Mouse (Mus musculus): ENCODE measurements around the gene Cbr2.
A peak's percentile ranks its signal among the peaks of the same experiment; 100 is the strongest.

The Cbr2 gene

GRCm38 (mm10) chr11:120712771-120713568, 18.9 kb downstream of the Cbr2 start:
- peak in 1 of 2 experiments; percentile 44 for DNase-seq (ENCODE audit: low spot score in 2 of 2)

GRCm38 (mm10) chr11:120711980-120712604, 19.8 kb downstream of the Cbr2 start:
- DNase-seq (ENCODE audit: low spot score in 2 of 2): no peak

GRCm38 (mm10) chr11:120710672-120711071, 21.2 kb downstream of the Cbr2 start:
- no peak for DNase-seq (ENCODE audit: low spot score in 2 of 2)

DNA sequence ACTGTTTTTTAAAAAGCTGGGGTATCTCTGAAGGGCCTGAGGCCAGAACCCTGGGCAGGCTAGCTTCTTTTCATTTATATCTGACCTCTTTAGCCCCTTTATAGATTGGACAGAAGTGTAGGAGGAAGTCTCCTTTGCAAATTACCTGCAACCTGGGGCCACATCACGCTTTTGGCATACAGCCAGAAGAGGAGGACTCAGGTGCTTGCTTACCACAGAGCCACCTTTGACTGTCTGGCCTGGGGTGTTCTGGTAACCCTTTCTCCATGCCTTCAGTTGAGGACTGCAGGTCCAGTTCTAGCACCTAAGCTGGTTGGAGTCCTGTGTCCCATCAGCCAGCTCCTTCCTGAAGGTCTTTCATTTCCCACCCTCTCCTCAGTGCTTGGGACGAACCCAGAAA, 22.4 kb downstream of the Cbr2 start:
- no peak for DNase-seq (ENCODE audit: low spot score in 2 of 2)

- DNase-seq (ENCODE audit: low spot score in 2 of 2): no peak
Observed at GRCm38 (mm10) chr11:120707969-120708368, 23.9 kb downstream of the Cbr2 start.

DNA sequence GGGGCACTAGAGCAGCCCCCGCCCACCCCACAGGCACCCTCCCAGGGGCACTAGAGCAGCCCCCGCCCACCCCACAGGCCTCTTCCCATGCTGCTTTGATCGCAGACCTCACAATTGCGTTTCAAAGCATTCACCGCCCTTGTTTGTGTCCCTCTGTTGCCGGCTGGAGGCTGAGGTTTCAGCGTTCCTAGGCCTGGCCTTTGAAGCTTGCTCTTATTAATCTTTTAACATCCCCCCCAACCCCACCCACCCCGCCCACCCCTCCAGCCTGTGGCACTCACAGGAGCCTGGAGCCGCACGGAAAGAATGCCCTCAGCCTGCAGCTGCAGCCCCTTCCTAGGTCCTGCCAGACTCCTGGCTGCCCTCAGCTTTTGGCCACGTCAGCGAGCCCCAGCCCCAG, 24.7 kb downstream of the Cbr2 start:
- no peak for DNase-seq (ENCODE audit: low spot score in 2 of 2)

- DNase-seq (ENCODE audit: low spot score in 2 of 2): no peak
Observed at GRCm38 (mm10) chr11:120706120-120706519, 25.8 kb downstream of the Cbr2 start.

- DNase-seq (ENCODE audit: low spot score in 2 of 2): no peak
Observed at GRCm38 (mm10) chr11:120704486-120705325, 27.2 kb downstream of the Cbr2 start.

DNA sequence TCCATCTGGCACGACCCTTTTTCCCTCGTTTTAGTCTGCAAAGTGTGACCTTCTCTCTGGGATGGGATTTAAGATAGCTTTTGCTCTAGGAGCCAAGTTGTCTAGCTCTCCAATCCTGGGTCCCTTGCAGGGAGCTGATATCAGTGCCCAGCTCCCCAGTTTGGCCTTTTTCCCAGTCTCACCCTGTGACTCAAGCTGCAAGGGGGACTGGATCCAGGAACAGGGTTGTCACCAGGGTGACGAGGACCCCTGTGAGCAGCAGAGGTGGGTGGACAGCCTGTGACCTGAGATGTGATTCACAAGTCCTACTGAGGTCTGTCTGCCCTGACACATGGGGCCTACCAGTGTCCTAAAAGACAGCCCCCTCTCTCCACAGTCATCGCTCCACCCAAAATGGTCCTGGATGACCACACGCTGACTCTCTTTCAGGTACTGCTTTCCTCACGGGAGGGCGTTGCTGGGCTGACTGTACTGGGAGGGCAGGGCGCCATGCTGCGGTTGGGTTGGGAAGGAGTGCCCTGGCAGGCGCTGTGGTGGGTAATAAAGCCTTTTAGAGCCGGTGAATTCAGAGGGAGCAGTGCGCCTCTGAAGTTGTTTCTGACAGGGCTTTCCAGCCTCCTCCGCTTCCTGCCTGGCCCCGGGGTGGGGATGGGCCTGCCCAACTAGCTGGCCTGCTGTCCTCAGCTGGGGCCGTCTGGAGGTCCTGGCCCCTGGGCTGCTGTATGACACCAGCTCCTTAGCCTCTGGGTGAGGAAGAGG, 28.0 kb downstream of the Cbr2 start:
- no peak for DNase-seq (ENCODE audit: low spot score in 2 of 2)

DNA sequence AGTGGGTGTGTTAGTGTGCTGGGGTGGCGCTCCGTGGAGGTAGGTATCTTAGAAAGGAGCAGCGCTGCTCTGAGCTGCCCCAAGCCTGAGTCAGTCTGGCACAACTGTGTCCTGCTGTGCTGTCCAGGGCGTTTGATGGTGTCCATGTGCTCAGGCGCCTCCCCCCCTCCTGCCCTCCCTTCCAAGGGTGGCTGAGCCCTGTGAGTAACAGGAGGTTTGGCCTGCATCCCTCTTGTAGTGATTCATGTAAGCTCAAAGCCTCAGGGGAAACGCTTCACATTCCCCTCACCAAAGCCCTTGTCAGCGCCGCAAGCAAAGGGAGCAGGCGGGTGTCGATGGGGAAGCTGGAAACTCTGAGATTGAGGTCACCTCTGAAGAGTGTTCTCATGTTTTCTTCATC, 34.2 kb downstream of the Cbr2 start:
- DNase-seq (ENCODE audit: low spot score in 2 of 2): peak; percentile 28 to 58

DNA sequence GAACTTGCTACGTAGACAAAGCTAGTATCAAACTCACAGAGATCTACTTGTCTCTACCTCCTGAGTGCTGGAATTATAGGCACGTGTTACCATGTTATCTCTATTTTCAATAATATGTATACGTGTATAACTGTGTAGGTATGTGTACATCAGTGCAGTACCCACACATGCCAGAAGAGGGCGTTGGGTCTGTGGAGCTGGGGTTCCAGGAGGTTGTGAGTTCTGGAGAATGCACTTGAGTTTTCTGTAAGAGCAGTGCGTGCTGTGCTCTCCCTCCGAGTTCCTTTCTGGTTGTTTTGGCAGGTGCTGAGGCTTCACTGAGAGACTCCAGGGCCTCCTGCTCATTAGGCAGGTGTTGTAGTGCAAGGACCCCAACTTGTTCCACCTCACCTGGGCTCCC, 35.3 kb downstream of the Cbr2 start:
- DNase-seq (ENCODE audit: low spot score in 2 of 2): no peak

- no peak for DNase-seq (ENCODE audit: low spot score in 2 of 2)
Observed at GRCm38 (mm10) chr11:120695641-120696040, 36.3 kb downstream of the Cbr2 start.

DNA sequence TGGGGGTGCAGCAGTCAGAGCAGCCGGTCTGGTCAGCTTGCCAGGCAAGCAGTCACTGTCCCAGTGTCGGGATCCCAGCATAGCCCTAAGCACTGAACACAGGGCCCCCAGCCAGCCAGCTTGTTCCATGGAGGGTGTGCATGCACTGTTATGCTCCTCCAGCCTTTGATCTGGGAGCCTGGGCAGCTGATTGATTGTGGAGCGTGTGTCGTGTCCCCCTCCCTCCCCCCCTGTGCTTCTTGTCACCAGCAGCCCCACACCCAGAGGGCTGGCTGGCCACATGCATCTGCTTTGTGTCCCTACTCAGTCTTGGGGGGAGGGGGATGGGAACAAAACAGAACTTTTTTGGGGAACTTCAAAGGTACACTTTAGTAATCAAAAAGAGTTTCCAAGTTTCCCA, 36.7 kb downstream of the Cbr2 start:
- no peak for DNase-seq (ENCODE audit: low spot score in 2 of 2)

- no peak for DNase-seq (ENCODE audit: low spot score in 2 of 2)
Observed at GRCm38 (mm10) chr11:120693461-120693860, 38.5 kb downstream of the Cbr2 start.

DNA sequence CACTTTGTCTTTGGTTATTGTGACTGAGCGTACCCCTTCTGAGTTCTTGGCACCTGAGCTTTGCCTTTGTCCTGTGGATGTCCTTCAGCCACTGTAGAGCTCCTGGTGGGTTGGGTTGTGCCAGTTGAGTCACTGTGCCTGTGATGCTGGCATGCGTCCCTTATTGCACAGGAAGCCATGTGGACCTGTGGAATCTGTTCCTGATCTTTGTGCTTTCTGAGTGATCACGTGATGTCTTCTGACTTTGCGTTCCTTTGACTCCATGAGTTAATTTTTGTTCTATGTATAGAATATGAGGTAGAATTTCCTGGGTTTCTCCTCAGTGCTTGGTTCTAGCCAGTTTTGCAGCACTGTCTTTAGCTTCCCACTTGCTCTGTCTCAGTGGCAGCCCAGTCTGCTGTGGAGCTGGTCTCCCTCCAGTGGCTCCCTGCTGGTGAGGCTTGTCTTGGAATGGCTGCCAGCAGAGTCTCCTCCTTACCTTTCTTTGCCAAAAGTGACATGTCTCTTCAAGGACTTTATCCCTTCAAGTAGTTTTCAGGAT, 39.4 kb downstream of the Cbr2 start:
- DNase-seq (ENCODE audit: low spot score in 2 of 2): no peak

DNA sequence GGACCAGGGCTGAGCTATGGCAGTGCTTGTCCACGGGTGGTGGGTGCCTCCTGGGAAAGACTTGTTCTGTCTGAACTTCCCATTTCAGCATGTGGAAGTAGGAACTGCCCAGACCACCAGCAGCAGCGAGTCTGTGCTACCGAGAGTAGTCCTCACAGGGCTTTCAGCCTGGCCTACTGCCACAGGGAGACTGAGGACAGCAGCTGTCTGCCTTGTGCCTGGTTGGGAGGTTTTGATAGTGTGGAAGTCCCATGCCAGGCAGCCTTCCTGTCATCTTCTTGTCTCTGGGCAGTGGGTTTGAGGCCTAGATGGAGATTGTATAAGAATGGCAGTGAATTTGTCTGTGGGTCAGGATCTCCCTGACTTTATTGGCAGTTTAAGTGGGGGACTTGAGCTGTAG, 42.5 kb downstream of the Cbr2 start:
- no peak for DNase-seq (ENCODE audit: low spot score in 2 of 2)

- DNase-seq (ENCODE audit: low spot score in 2 of 2): peak in 1 of 2 experiments; percentile 32
Observed at GRCm38 (mm10) chr11:120686650-120687272, 45.2 kb downstream of the Cbr2 start.

- no peak for DNase-seq (ENCODE audit: low spot score in 2 of 2)
Observed at GRCm38 (mm10) chr11:120684660-120685059, 47.3 kb downstream of the Cbr2 start.

DNA sequence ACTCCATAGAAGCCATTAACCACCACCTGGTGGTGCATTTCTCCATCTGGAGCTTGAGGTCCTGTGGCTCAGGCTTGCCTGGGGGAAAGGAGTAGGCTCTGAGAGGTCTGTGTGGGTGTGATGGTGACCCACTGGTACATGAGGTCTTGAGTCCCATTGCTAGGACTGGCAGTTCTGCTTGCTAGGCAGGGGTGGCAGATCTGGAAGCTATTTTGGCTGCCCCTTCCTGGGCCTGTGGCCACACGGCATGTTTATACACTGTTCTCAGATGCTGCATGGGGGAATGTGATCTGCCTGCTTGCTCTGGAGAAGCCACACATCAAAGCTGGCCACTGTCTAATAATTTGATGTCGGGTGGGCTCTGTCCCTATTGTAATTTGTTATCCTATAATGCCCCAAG, 47.8 kb downstream of the Cbr2 start:
- DNase-seq (ENCODE audit: low spot score in 2 of 2): no peak

DNA sequence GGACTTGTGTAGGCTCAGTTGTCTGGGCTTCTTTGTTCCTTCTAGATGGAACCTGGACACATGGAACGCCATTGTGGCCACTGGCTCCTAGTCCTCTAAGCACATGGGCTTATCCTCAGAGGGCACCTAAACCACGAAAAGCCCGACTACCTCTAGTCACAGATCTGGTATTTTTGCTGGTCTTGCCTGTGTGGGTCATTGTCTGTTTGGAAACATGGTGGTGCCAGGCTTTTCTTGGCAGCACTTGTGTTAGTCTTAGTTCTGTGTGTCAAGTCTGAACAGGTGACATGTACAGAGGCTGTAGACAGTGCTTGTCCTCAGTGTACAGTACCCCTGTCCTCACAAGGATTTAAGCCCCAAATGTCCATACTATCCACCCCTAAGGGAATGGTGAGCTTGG, 48.4 kb downstream of the Cbr2 start:
- DNase-seq (ENCODE audit: low spot score in 2 of 2): no peak

GRCm38 (mm10) chr11:120682683-120683082, 49.2 kb downstream of the Cbr2 start:
- no peak for DNase-seq (ENCODE audit: low spot score in 2 of 2)
